Mouse (Mus musculus): ENCODE results near the gene L3mbtl4. TPM values are rescaled to one million over a fixed set of nuclear protein-coding genes. Genes with fewer than 3 reads are reported as not detected.
A peak's percentile ranks its signal among the peaks of the same experiment; 100 is the strongest.

Gene L3mbtl4
- total RNA-seq, 1 experiment: not detected

DNA sequence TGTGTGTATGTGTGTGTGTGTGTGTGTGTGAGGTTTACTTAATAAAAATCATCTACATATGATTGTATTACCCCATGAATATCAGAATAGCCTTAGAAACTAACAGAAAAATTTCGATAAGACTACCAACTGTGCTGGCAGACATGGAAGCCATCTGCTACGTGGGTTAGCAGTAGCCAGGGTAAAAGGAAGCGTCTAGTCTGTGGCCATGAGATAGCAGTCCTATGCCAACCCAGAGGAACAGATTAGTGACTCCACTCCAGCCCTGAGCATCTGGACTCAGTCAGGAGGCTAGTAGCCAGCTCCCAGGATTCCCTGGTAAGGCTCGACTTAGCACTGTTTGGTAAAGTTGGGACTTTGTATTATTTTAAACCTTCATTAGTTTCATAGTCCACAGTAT lies 329.1 kb downstream of the L3mbtl4 start:
- Histone ChIP-seq H3K9me3 (ENCODE audit: control insufficient read depth, insufficient read depth, low read depth, low read length) (no peaks in the 10 kb centered on the region), H3K36me3 (ENCODE audit: control insufficient read depth, insufficient read depth, low read length, poor library complexity, severe bottlenecking) (no peaks in the 10 kb centered on the region), H3K4me1 (ENCODE audit: control insufficient read depth in 2 of 2, insufficient read depth in 2 of 2, low read length in 2 of 2, poor library complexity in 1 of 2) (no peaks in the 10 kb centered on the region), H3K27ac (ENCODE audit: insufficient read depth, low read depth, low read length, poor library complexity, severe bottlenecking) (no peak overlapping the region), H3K9ac (ENCODE audit: insufficient read depth, low read depth, low read length, poor library complexity, severe bottlenecking) (no peak overlapping the region), H3K4me3 (ENCODE audit: insufficient read depth in 1 of 2, low read depth in 1 of 2, low read length in 2 of 2, poor library complexity in 1 of 2, severe bottlenecking in 1 of 2) (no peak overlapping the region)
- no peak for DNase-seq (ENCODE audit: low read depth, low spot score)
- in situ Hi-C loops (cut with MboI; ENCODE audit: low sequenced_read_pairs in 2 of 2, unreplicated experiment in 2 of 2): no loop called here
- no peak for TF ChIP-seq ZC3H11A (IDR thresholded peaks at IDR 0.05; ENCODE audit: borderline replicate concordance, low read depth, low read length)
- no peak for TF ChIP-seq MAFK (IDR thresholded peaks at IDR 0.05; ENCODE audit: insufficient read depth, low read depth, low read length)
- no peak for TF ChIP-seq HCFC1 (IDR thresholded peaks at IDR 0.05; ENCODE audit: borderline replicate concordance, insufficient read depth, low read length)
- no peak for TF ChIP-seq ZNF384 (IDR thresholded peaks at IDR 0.05; ENCODE audit: low read depth, low read length)
- no peak for TF ChIP-seq CHD2 (IDR thresholded peaks at IDR 0.05; ENCODE audit: low read depth, low read length)

DNA sequence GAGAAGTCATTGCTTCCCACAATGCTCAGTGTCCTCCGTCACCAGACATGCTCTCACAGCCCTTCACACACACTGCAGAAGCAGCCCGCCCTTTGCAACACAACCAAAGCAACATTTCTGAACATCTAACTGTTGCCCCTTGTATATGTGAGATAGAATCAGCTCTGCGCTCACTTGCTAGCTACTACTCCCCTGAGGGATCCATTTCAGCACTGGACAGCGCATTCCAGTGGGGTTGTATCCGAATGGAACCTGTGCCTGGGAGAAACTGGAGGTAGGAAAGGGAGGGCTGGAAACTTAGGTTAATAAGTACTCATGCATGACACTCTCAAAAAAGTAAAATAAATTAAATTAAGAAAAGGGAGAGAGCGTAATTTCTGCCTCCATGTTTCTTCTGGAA lies 334.1 kb downstream of the L3mbtl4 start:
- peak; percentile 40 for DNase-seq (ENCODE audit: low read depth, low spot score)
- Histone ChIP-seq H3K4me1 (ENCODE audit: control insufficient read depth in 2 of 2, insufficient read depth in 2 of 2, low read length in 2 of 2, poor library complexity in 1 of 2) (no peaks in the 10 kb centered on the region), H3K27ac (ENCODE audit: insufficient read depth, low read depth, low read length, poor library complexity, severe bottlenecking) (no peak overlapping the region), H3K9ac (ENCODE audit: insufficient read depth, low read depth, low read length, poor library complexity, severe bottlenecking) (no peak overlapping the region), H3K9me3 (ENCODE audit: control insufficient read depth, insufficient read depth, low read depth, low read length) (no peaks in the 10 kb centered on the region), H3K36me3 (ENCODE audit: control insufficient read depth, insufficient read depth, low read length, poor library complexity, severe bottlenecking) (no peaks in the 10 kb centered on the region), H3K4me3 (ENCODE audit: insufficient read depth in 1 of 2, low read depth in 1 of 2, low read length in 2 of 2, poor library complexity in 1 of 2, severe bottlenecking in 1 of 2) (no peak overlapping the region)
- TF ChIP-seq ZNF384 (IDR thresholded peaks at IDR 0.05; ENCODE audit: low read depth, low read length): no peak
- TF ChIP-seq HCFC1 (IDR thresholded peaks at IDR 0.05; ENCODE audit: borderline replicate concordance, insufficient read depth, low read length): no peak
- no peak for TF ChIP-seq MAFK (IDR thresholded peaks at IDR 0.05; ENCODE audit: insufficient read depth, low read depth, low read length)
- no peak for TF ChIP-seq ZC3H11A (IDR thresholded peaks at IDR 0.05; ENCODE audit: borderline replicate concordance, low read depth, low read length)
- TF ChIP-seq CHD2 (IDR thresholded peaks at IDR 0.05; ENCODE audit: low read depth, low read length): no peak
- in situ Hi-C loops (cut with MboI; ENCODE audit: low sequenced_read_pairs in 2 of 2, unreplicated experiment in 2 of 2): no loop called here

DNA sequence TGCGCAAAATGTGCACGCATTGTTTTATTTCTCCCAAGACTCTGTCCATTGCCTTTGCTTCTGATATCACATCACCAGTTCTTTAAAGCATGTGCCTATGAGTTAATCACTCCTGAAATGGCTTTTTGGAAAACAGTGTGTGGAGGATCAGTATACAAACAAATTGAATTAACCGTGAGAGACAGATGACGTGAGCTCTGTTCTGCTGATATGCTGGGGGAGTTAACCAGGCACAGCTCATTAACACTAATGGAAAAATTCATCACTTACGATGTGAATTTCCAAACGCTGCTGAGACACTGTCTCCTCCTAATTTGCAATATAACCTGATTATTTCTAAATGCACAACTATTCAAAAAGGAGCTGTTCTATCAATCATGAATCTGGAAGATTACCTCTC lies 337.6 kb downstream of the L3mbtl4 start:
- no peak overlapping the region for H3K27ac ChIP-seq (ENCODE audit: insufficient read depth, low read depth, low read length, poor library complexity, severe bottlenecking)
- TF ChIP-seq ZNF384 (IDR thresholded peaks at IDR 0.05; ENCODE audit: low read depth, low read length) (no peak), ZC3H11A (IDR thresholded peaks at IDR 0.05; ENCODE audit: borderline replicate concordance, low read depth, low read length) (no peak), HCFC1 (IDR thresholded peaks at IDR 0.05; ENCODE audit: borderline replicate concordance, insufficient read depth, low read length) (no peak), MAFK (IDR thresholded peaks at IDR 0.05; ENCODE audit: insufficient read depth, low read depth, low read length) (no peak), CHD2 (IDR thresholded peaks at IDR 0.05; ENCODE audit: low read depth, low read length) (no peak)
- no peak overlapping the region for H3K9ac ChIP-seq (ENCODE audit: insufficient read depth, low read depth, low read length, poor library complexity, severe bottlenecking)
- H3K9me3 ChIP-seq (ENCODE audit: control insufficient read depth, insufficient read depth, low read depth, low read length): no peaks in the 10 kb centered on the region
- in situ Hi-C loops (cut with MboI; ENCODE audit: low sequenced_read_pairs in 2 of 2, unreplicated experiment in 2 of 2): no loop called here
- H3K4me3 ChIP-seq (ENCODE audit: insufficient read depth in 1 of 2, low read depth in 1 of 2, low read length in 2 of 2, poor library complexity in 1 of 2, severe bottlenecking in 1 of 2): no peak overlapping the region
- no peaks in the 10 kb centered on the region for H3K36me3 ChIP-seq (ENCODE audit: control insufficient read depth, insufficient read depth, low read length, poor library complexity, severe bottlenecking)
- DNase-seq (ENCODE audit: low read depth, low spot score): no peak
- H3K4me1 ChIP-seq (ENCODE audit: control insufficient read depth in 2 of 2, insufficient read depth in 2 of 2, low read length in 2 of 2, poor library complexity in 1 of 2): no peaks in the 10 kb centered on the region

DNA sequence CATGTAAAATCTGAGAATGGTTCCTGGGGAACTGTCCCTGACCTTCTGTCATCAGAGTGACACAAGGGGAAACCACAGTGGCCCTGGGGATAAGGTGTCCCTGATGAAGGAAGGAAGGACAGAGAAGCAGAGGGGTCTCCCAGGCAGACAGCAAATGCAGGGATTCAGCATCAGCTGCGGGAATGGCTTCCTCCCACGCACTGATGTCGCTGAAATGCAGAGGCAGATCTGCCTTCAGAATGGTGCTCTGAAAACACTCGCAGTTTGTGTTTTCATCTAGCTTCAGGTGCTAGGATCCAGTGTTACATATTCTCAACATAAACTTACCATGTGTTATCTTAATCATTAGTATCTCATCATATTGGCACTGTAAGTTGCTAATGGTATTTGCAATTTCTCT lies 351.7 kb downstream of the L3mbtl4 start:
- in situ Hi-C loops (cut with MboI; ENCODE audit: low sequenced_read_pairs in 2 of 2, unreplicated experiment in 2 of 2): no loop called here
- Histone ChIP-seq H3K4me3 (ENCODE audit: insufficient read depth in 1 of 2, low read depth in 1 of 2, low read length in 2 of 2, poor library complexity in 1 of 2, severe bottlenecking in 1 of 2) (no peak overlapping the region), H3K9me3 (ENCODE audit: control insufficient read depth, insufficient read depth, low read depth, low read length) (no peaks in the 10 kb centered on the region), H3K27ac (ENCODE audit: insufficient read depth, low read depth, low read length, poor library complexity, severe bottlenecking) (no peak overlapping the region), H3K4me1 (ENCODE audit: control insufficient read depth in 2 of 2, insufficient read depth in 2 of 2, low read length in 2 of 2, poor library complexity in 1 of 2) (no peaks in the 10 kb centered on the region), H3K36me3 (ENCODE audit: control insufficient read depth, insufficient read depth, low read length, poor library complexity, severe bottlenecking) (no peaks in the 10 kb centered on the region), H3K9ac (ENCODE audit: insufficient read depth, low read depth, low read length, poor library complexity, severe bottlenecking) (no peak overlapping the region)
- no peak for DNase-seq (ENCODE audit: low read depth, low spot score)
- TF ChIP-seq MAFK (IDR thresholded peaks at IDR 0.05; ENCODE audit: insufficient read depth, low read depth, low read length) (no peak), HCFC1 (IDR thresholded peaks at IDR 0.05; ENCODE audit: borderline replicate concordance, insufficient read depth, low read length) (no peak), CHD2 (IDR thresholded peaks at IDR 0.05; ENCODE audit: low read depth, low read length) (no peak), ZNF384 (IDR thresholded peaks at IDR 0.05; ENCODE audit: low read depth, low read length) (no peak), ZC3H11A (IDR thresholded peaks at IDR 0.05; ENCODE audit: borderline replicate concordance, low read depth, low read length) (no peak)

All from ES-E14 (cell line).